Mouse (Mus musculus): ENCODE results near the gene Gba2.
"Not testable (repeated sequence)": the region's sequence is repeated elsewhere in the genome, so short reads cannot be mapped to it uniquely, and the experiment has no call there.

Gba2 gene

GRCm38 (mm10) chr4:43578376-43579204 is at the start of gene Gba2, which contains the start of gene Rgp1:
Gene Gba2, minus strand, starts transcription at chr4:43578873.
Gene Rgp1, plus strand, starts transcription at chr4:43578715.
- DNase-seq: peak; percentile 90

- no peak for DNase-seq
These were observed 41.6 kb upstream of the Gba2 start for GRCm38 (mm10) chr4:43620146-43620778.

GRCm38 (mm10) chr4:43613060-43613730 is 34.5 kb upstream of the Gba2 start:
- DNase-seq: peak; percentile 74

- no peak for DNase-seq
These were observed 33.9 kb upstream of the Gba2 start for GRCm38 (mm10) chr4:43612534-43612933.

- DNase-seq: no peak
These were observed 26.3 kb upstream of the Gba2 start for GRCm38 (mm10) chr4:43604751-43605685.

GRCm38 (mm10) chr4:43604099-43604498 is 25.4 kb upstream of the Gba2 start:
- no peak for DNase-seq

- DNase-seq: no peak
These were observed 21.7 kb upstream of the Gba2 start for GRCm38 (mm10) chr4:43600195-43600934.

GRCm38 (mm10) chr4:43598650-43599380 is 20.1 kb upstream of the Gba2 start:
- no peak for DNase-seq

GRCm38 (mm10) chr4:43598200-43598599 is 19.5 kb upstream of the Gba2 start:
- no peak for DNase-seq

- not testable (repeated sequence) for DNase-seq
These were observed 17.9 kb upstream of the Gba2 start for GRCm38 (mm10) chr4:43596597-43596996.

GRCm38 (mm10) chr4:43593453-43593852 is 14.8 kb upstream of the Gba2 start:
- no peak for DNase-seq

- no peak for DNase-seq
These were observed 13.3 kb upstream of the Gba2 start for GRCm38 (mm10) chr4:43591961-43592360.

- no peak for DNase-seq
These were observed 12.9 kb upstream of the Gba2 start for GRCm38 (mm10) chr4:43591543-43591942.

- DNase-seq: no peak
These were observed 9.0 kb upstream of the Gba2 start for GRCm38 (mm10) chr4:43587681-43588080.

GRCm38 (mm10) chr4:43586411-43586810 is 7.7 kb upstream of the Gba2 start:
- no peak for DNase-seq

- DNase-seq: no peak
These were observed 7.0 kb upstream of the Gba2 start for GRCm38 (mm10) chr4:43585682-43586081.

- peak; percentile 49 for DNase-seq
These were observed 6.1 kb upstream of the Gba2 start, which contains the start of gene Msmp for GRCm38 (mm10) chr4:43584444-43585416. Gene Msmp, minus strand, starts transcription at chr4:43584494.

GRCm38 (mm10) chr4:43583421-43583820 is 4.7 kb upstream of the Gba2 start:
- no peak for DNase-seq

- DNase-seq: no peak
These were observed 3.6 kb upstream of the Gba2 start for GRCm38 (mm10) chr4:43582241-43582640.

- DNase-seq: no peak
These were observed 2.7 kb upstream of the Gba2 start for GRCm38 (mm10) chr4:43581381-43581780.
